Mouse (Mus musculus): ENCODE data around the gene Foxn3. TPM values are rescaled to one million over a fixed set of nuclear protein-coding genes. Genes with fewer than 3 reads are reported as not detected.

Foxn3 gene
- total and polyA plus RNA-seq, 2 experiments from 2014 or later: 50.4 to 69.0 TPM

GRCm38 (mm10) chr12:99406254-99406653 is 157.1 kb downstream of the Foxn3 start:
- Histone ChIP-seq H3K4me2 (ENCODE audit: low read depth, low read length) (no peak overlapping the region), H3K4me3 (ENCODE audit: low read length) (no peak overlapping the region), H3K36me3 (ENCODE audit: insufficient read depth, low read length) (no peaks in the 10 kb centered on the region), H3K27me3 (ENCODE audit: insufficient read depth, low read length) (no peaks in the 10 kb centered on the region), H3K9ac (replicated peaks; ENCODE audit: low read length) (no peak overlapping the region), H3K4me1 (ENCODE audit: insufficient read depth, low read length) (no peaks in the 10 kb centered on the region), H3K9me3 (ENCODE audit: low read length) (no peaks in the 10 kb centered on the region), H3K27ac (no peak overlapping the region)
- DNase-seq (ENCODE audit: low spot score): peak; percentile 40
- no peak for TF ChIP-seq CTCF (IDR thresholded peaks at IDR 0.05; ENCODE audit: low read depth)
- 30% methylated on average over 9 of the region's 9 CpGs for WGBS
- ATAC-seq: no peak

- H3K9me3 ChIP-seq (ENCODE audit: low read length): no peaks in the 10 kb centered on the region
- ATAC-seq: no peak
- no peaks in the 10 kb centered on the region for H3K4me1 ChIP-seq (ENCODE audit: insufficient read depth, low read length)
- H3K4me3 ChIP-seq (ENCODE audit: low read length): no peak overlapping the region
- DNase-seq (ENCODE audit: low spot score): no peak
- no peaks in the 10 kb centered on the region for H3K27me3 ChIP-seq (ENCODE audit: insufficient read depth, low read length)
- no peak overlapping the region for H3K9ac ChIP-seq (replicated peaks; ENCODE audit: low read length)
- TF ChIP-seq CTCF (IDR thresholded peaks at IDR 0.05; ENCODE audit: low read depth): no peak
- 83% methylated on average over 4 of the region's 4 CpGs for WGBS
- no peak overlapping the region for H3K4me2 ChIP-seq (ENCODE audit: low read depth, low read length)
- H3K36me3 ChIP-seq (ENCODE audit: insufficient read depth, low read length): no peaks in the 10 kb centered on the region
- no peak overlapping the region for H3K27ac ChIP-seq
Measured at GRCm38 (mm10) chr12:99405401-99405800, 158.0 kb downstream of the Foxn3 start.

DNA sequence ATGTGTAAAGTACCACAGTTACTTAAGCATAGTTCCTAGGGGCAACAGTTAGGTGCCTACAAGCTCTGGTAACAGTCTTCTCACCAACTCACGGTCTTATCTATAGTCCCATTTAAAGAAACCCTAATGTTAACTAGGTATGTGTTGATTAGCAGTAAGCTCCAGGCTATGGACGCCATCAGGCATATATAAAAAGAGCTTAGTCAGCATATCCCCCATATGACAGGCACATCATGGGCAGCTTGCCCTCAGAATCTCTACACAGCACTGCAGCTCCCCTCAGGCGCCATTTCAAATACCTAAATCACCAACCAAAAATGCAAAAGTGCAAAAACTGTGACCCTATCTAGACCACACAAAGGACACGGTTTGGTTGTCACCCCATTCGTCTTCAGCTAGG is 160.4 kb downstream of the Foxn3 start:
- H3K9ac ChIP-seq (replicated peaks; ENCODE audit: low read length): no peak overlapping the region
- WGBS: 94% methylated on average over 5 of the region's 5 CpGs
- no peaks in the 10 kb centered on the region for H3K4me1 ChIP-seq (ENCODE audit: insufficient read depth, low read length)
- H3K36me3 ChIP-seq (ENCODE audit: insufficient read depth, low read length): no peaks in the 10 kb centered on the region
- no peaks in the 10 kb centered on the region for H3K27me3 ChIP-seq (ENCODE audit: insufficient read depth, low read length)
- TF ChIP-seq CTCF (IDR thresholded peaks at IDR 0.05; ENCODE audit: low read depth): no peak
- no peaks in the 10 kb centered on the region for H3K9me3 ChIP-seq (ENCODE audit: low read length)
- DNase-seq (ENCODE audit: low spot score) (no peak), ATAC-seq (no peak)
- H3K4me3 ChIP-seq (ENCODE audit: low read length): no peak overlapping the region
- no peak overlapping the region for H3K27ac ChIP-seq
- H3K4me2 ChIP-seq (ENCODE audit: low read depth, low read length): no peak overlapping the region

GRCm38 (mm10) chr12:99400907-99401306 is 162.5 kb downstream of the Foxn3 start:
- 97% methylated on average over 8 of the region's 8 CpGs for WGBS
- H3K4me3 ChIP-seq (ENCODE audit: low read length): no peak overlapping the region

GRCm38 (mm10) chr12:99399575-99399974 is 163.8 kb downstream of the Foxn3 start:
- Histone ChIP-seq H3K27ac (no peak overlapping the region), H3K9me3 (ENCODE audit: low read length) (no peaks in the 10 kb centered on the region), H3K9ac (replicated peaks; ENCODE audit: low read length) (no peak overlapping the region), H3K4me2 (ENCODE audit: low read depth, low read length) (no peak overlapping the region), H3K4me1 (ENCODE audit: insufficient read depth, low read length) (no peaks in the 10 kb centered on the region), H3K4me3 (ENCODE audit: low read length) (no peak overlapping the region), H3K27me3 (ENCODE audit: insufficient read depth, low read length) (no peaks in the 10 kb centered on the region), H3K36me3 (ENCODE audit: insufficient read depth, low read length) (no peaks in the 10 kb centered on the region)
- TF ChIP-seq CTCF (IDR thresholded peaks at IDR 0.05; ENCODE audit: low read depth): no peak
- ATAC-seq (no peak), DNase-seq (ENCODE audit: low spot score) (no peak)
- WGBS: 81% methylated on average over 4 of the region's 4 CpGs

More at GRCm38 (mm10) chr12:99400907-99401306, 162.5 kb downstream of the Foxn3 start:
- Histone ChIP-seq H3K27me3 (ENCODE audit: insufficient read depth, low read length) (no peaks in the 10 kb centered on the region), H3K9me3 (ENCODE audit: low read length) (no peaks in the 10 kb centered on the region), H3K9ac (replicated peaks; ENCODE audit: low read length) (no peak overlapping the region), H3K27ac (no peak overlapping the region), H3K36me3 (ENCODE audit: insufficient read depth, low read length) (no peaks in the 10 kb centered on the region), H3K4me2 (ENCODE audit: low read depth, low read length) (no peak overlapping the region), H3K4me1 (ENCODE audit: insufficient read depth, low read length) (no peaks in the 10 kb centered on the region)
- TF ChIP-seq CTCF (IDR thresholded peaks at IDR 0.05; ENCODE audit: low read depth): no peak
- ATAC-seq (no peak), DNase-seq (ENCODE audit: low spot score) (no peak)

DNA sequence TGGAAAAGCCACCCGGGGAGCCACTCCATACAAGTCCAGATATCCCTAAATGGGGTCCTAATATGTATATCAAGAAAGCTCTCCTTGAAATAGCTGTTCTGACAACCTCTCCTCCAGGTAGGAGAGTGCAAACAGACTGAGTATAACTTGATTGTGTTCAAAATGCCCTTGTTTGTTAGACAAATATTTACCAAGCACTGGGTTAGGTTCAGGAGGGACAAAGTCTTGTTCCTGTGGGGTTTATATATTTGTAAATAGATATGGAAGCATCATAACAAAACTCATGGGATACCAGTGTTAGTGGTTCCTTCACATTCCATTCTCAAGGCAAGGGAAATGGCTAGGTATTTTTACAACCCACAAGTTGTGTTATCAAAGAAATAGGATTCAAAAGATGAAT is 166.9 kb downstream of the Foxn3 start:
- Histone ChIP-seq H3K27ac (no peak overlapping the region), H3K9ac (replicated peaks; ENCODE audit: low read length) (no peak overlapping the region), H3K9me3 (ENCODE audit: low read length) (no peaks in the 10 kb centered on the region), H3K36me3 (ENCODE audit: insufficient read depth, low read length) (no peaks in the 10 kb centered on the region), H3K27me3 (ENCODE audit: insufficient read depth, low read length) (no peaks in the 10 kb centered on the region), H3K4me2 (ENCODE audit: low read depth, low read length) (no peak overlapping the region), H3K4me1 (ENCODE audit: insufficient read depth, low read length) (no peaks in the 10 kb centered on the region), H3K4me3 (ENCODE audit: low read length) (no peak overlapping the region)
- ATAC-seq (no peak), DNase-seq (ENCODE audit: low spot score) (no peak)
- 97% methylated on average over 1 of the region's 1 CpGs for WGBS
- no peak for TF ChIP-seq CTCF (IDR thresholded peaks at IDR 0.05; ENCODE audit: low read depth)

DNA sequence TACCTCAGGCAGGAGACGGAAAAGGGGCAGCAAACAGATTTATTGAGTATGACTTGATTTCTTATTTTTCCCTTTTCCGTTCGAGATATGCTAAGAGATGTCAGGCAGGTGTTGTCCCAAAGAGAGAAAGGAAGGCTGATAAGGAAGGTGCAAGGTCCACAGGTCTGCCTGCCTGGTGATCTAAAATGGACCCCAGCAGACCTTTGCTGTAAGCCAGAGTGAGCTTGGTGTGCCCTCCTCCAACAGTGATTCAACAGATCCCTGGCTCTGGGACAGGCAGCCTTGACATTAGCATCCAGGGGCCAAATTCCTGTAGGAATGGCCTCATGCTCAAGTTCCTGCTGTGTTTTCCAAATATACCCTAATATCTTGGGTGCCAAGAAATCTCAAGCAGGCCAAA is 168.3 kb downstream of the Foxn3 start:
- no peak overlapping the region for H3K27ac ChIP-seq
- H3K36me3 ChIP-seq (ENCODE audit: insufficient read depth, low read length): no peaks in the 10 kb centered on the region
- no peaks in the 10 kb centered on the region for H3K27me3 ChIP-seq (ENCODE audit: insufficient read depth, low read length)
- WGBS: 88% methylated on average over 3 of the region's 3 CpGs
- no peak for TF ChIP-seq CTCF (IDR thresholded peaks at IDR 0.05; ENCODE audit: low read depth)
- H3K4me1 ChIP-seq (ENCODE audit: insufficient read depth, low read length): no peaks in the 10 kb centered on the region
- no peak overlapping the region for H3K4me3 ChIP-seq (ENCODE audit: low read length)
- ATAC-seq: no peak
- H3K9me3 ChIP-seq (ENCODE audit: low read length): no peaks in the 10 kb centered on the region
- no peak overlapping the region for H3K4me2 ChIP-seq (ENCODE audit: low read depth, low read length)
- DNase-seq (ENCODE audit: low spot score): no peak
- H3K9ac ChIP-seq (replicated peaks; ENCODE audit: low read length): no peak overlapping the region
